Mouse (Mus musculus) midbrain, embryonic 11.5 days (tissue): ENCODE measurements at regions not wholly inside any gene's neighbourhood (a gene's known extent, or its start where the extent isn't known, plus 50 kb on each side); places are given as distances from the start of the nearest gene placed in this dataset. TPM values are rescaled to one million over a fixed set of nuclear protein-coding genes. Genes with fewer than 3 reads are reported as not detected.

Source experiments
- ATAC-seq: fragments of 200-750 bp; cut with Nextera tagmentation; 2 replicates; pipeline ENCODE4 v1.8.0; 2017; ENCODE audit warnings: moderate TSS enrichment, moderate library complexity; ENCODE audit not compliant: low FRiP score
- DNase-seq: peaks from one replicate; pipeline ENCODE4 v3.0.0; 2015; ENCODE audit warnings: low spot score; ENCODE audit errors: missing footprints
- H3K27ac ChIP-seq: fragments of 300-500 bp; sonication (generic); 2 replicates; pipeline ENCODE4 v1.5.1; 2014; ENCODE audit warnings: low read depth, low read length
- H3K27me3 ChIP-seq: fragments of 300-500 bp; sonication (generic); 2 replicates; pipeline ENCODE4 v1.6.1; 2014; ENCODE audit warnings: mild to moderate bottlenecking, low read length, moderate library complexity, mixed read lengths; ENCODE audit not compliant: control insufficient read depth, insufficient read depth
- H3K36me3 ChIP-seq: fragments of 300-500 bp; sonication (generic); 2 replicates; pipeline ENCODE4 v1.6.1; 2014; ENCODE audit warnings: mild to moderate bottlenecking, low read length, moderate library complexity, mixed read lengths; ENCODE audit not compliant: control insufficient read depth, insufficient read depth
- H3K4me1 ChIP-seq: fragments of 300-500 bp; sonication (generic); 2 replicates; pipeline ENCODE4 v1.6.1; 2014; ENCODE audit warnings: low read length; ENCODE audit not compliant: control insufficient read depth, insufficient read depth
- H3K4me2 ChIP-seq: fragments of 300-500 bp; sonication (generic); 2 replicates; pipeline ENCODE4 v1.6.1; 2014; ENCODE audit warnings: mild to moderate bottlenecking, moderate library complexity
- H3K4me3 ChIP-seq: fragments of 300-500 bp; sonication (generic); 2 replicates; pipeline ENCODE4 v1.5.1; 2014; ENCODE audit warnings: low read depth, low read length
- H3K9ac ChIP-seq: fragments of 300-500 bp; sonication (generic); 2 replicates; pipeline ENCODE4 v1.6.1; 2014; ENCODE audit warnings: low read length
- H3K9me3 ChIP-seq: fragments of 300-500 bp; sonication (generic); 2 replicates; pipeline ENCODE4 v1.6.1; 2016; ENCODE audit warnings: low read length; ENCODE audit not compliant: control insufficient read depth
- WGBS: fragments of 180-500 bp; shearing (Covaris S2); extraction: QIAGEN DNeasy Blood & Tissue Kit; methylation state at CpG from one replicate; pipeline ENCODE4 v1.1.7; 2014; 5-methylcytosine and 5-hydroxymethylcytosine counted together
- microRNA-seq: library from miRNA; unstranded; fragments of <30 nt; microRNA quantifications from one replicate; pipeline ENCODE4, GENCODE M21; 2017

GRCm38 (mm10) chr3:46937751-46938150, 489.7 kb upstream of the Pabpc4l start:
- H3K27ac ChIP-seq: no peak overlapping the region
- ATAC-seq (no peak), DNase-seq (no peak)
- no peaks in the 10 kb centered on the region for H3K27me3 ChIP-seq
- no peak overlapping the region for H3K4me2 ChIP-seq
- no peak overlapping the region for H3K9ac ChIP-seq
- WGBS: 90% methylated on average over 1 of the region's 1 CpGs
- no peaks in the 10 kb centered on the region for H3K4me1 ChIP-seq
- H3K36me3 ChIP-seq: no peaks in the 10 kb centered on the region
- H3K9me3 ChIP-seq: no peaks in the 10 kb centered on the region
- no peak overlapping the region for H3K4me3 ChIP-seq

- no peaks in the 10 kb centered on the region for H3K36me3 ChIP-seq
- ATAC-seq (no peak), DNase-seq (no peak)
- no peaks in the 10 kb centered on the region for H3K9me3 ChIP-seq
- no peaks in the 10 kb centered on the region for H3K4me1 ChIP-seq
- 91% methylated on average over 6 of the region's 6 CpGs for WGBS
- H3K4me3 ChIP-seq: no peak overlapping the region
- H3K4me2 ChIP-seq: no peak overlapping the region
- no peak overlapping the region for H3K9ac ChIP-seq
- H3K27ac ChIP-seq: no peak overlapping the region
- no peaks in the 10 kb centered on the region for H3K27me3 ChIP-seq
Measured at GRCm38 (mm10) chr3:46891057-46891736, 443.2 kb upstream of the Pabpc4l start.

- DNase-seq: no peak
- H3K36me3 ChIP-seq: no peaks in the 10 kb centered on the region
- ATAC-seq: no peak
- no peaks in the 10 kb centered on the region for H3K9me3 ChIP-seq
- WGBS: 100% methylated on average over 1 of the region's 1 CpGs
- H3K27ac ChIP-seq: no peak overlapping the region
- no peak overlapping the region for H3K4me3 ChIP-seq
- H3K4me2 ChIP-seq: no peak overlapping the region
- no peaks in the 10 kb centered on the region for H3K4me1 ChIP-seq
- H3K27me3 ChIP-seq: no peaks in the 10 kb centered on the region
- H3K9ac ChIP-seq: no peak overlapping the region
Measured at GRCm38 (mm10) chr3:46875848-46876247, 427.8 kb upstream of the Pabpc4l start.

GRCm38 (mm10) chr3:46870876-46871275, 422.9 kb upstream of the Pabpc4l start:
- DNase-seq: peak; percentile 83
- Histone ChIP-seq H3K27ac (no peak overlapping the region), H3K9ac (no peak overlapping the region), H3K4me1 (no peaks in the 10 kb centered on the region), H3K9me3 (no peaks in the 10 kb centered on the region), H3K4me2 (no peak overlapping the region), H3K4me3 (no peak overlapping the region), H3K27me3 (no peaks in the 10 kb centered on the region), H3K36me3 (no peaks in the 10 kb centered on the region)
- ATAC-seq: no peak

- Histone ChIP-seq H3K4me1 (no peaks in the 10 kb centered on the region), H3K4me3 (no peak overlapping the region), H3K27me3 (no peaks in the 10 kb centered on the region), H3K9me3 (no peaks in the 10 kb centered on the region), H3K27ac (no peak overlapping the region), H3K36me3 (no peaks in the 10 kb centered on the region), H3K9ac (no peak overlapping the region), H3K4me2 (no peak overlapping the region)
- ATAC-seq: no peak
- 93% methylated on average over 2 of the region's 2 CpGs for WGBS
- no peak for DNase-seq
Measured at GRCm38 (mm10) chr3:46869576-46870295, 421.7 kb upstream of the Pabpc4l start.

- Histone ChIP-seq H3K4me1 (no peaks in the 10 kb centered on the region), H3K4me3 (no peak overlapping the region), H3K9me3 (no peaks in the 10 kb centered on the region), H3K9ac (no peak overlapping the region), H3K4me2 (no peak overlapping the region), H3K27ac (no peak overlapping the region), H3K36me3 (no peaks in the 10 kb centered on the region), H3K27me3 (no peaks in the 10 kb centered on the region)
- no peak for DNase-seq
- ATAC-seq: peak; percentile 90
- WGBS: 49% methylated on average over 7 of the region's 7 CpGs
Measured at GRCm38 (mm10) chr3:46848400-46848983, 400.5 kb upstream of the Pabpc4l start.

- Histone ChIP-seq H3K4me1 (no peaks in the 10 kb centered on the region), H3K9ac (no peak overlapping the region), H3K27me3 (no peaks in the 10 kb centered on the region), H3K27ac (no peak overlapping the region), H3K9me3 (no peaks in the 10 kb centered on the region), H3K36me3 (no peaks in the 10 kb centered on the region), H3K4me3 (no peak overlapping the region), H3K4me2 (no peak overlapping the region)
- ATAC-seq (no peak), DNase-seq (no peak)
- 88% methylated on average over 3 of the region's 3 CpGs for whole genome bisulfite sequencing
Measured at GRCm38 (mm10) chr3:46828676-46829075, 380.7 kb upstream of the Pabpc4l start.

Small RNAs in the stretch of these regions (microRNA-seq; reads per million reads assigned to microRNA genes)
- not detected for gene Mir6379
